Mouse (Mus musculus) A20 (cell line): ENCODE measurements at regions not wholly inside any gene's neighbourhood (a gene's known extent, or its start where the extent isn't known, plus 50 kb on each side); places are given as distances from the start of the nearest gene placed in this dataset.
"Not testable (repeated sequence)": the region's sequence is repeated elsewhere in the genome, so short reads cannot be mapped to it uniquely, and the experiment has no call there.

Experiments used
- DNase-seq: peaks from one replicate; pipeline ENCODE4 v3.0.0-alpha.2; 2011; ENCODE audit warnings: low read depth, low spot score

- no peak for DNase-seq
Measured at GRCm38 (mm10) chr16:50779030-50779784, 188.3 kb upstream of the Ccdc54 start.

- not testable (repeated sequence) for DNase-seq
Measured at GRCm38 (mm10) chr16:50774699-50775098, 183.7 kb upstream of the Ccdc54 start.

GRCm38 (mm10) chr16:50766055-50766770 is 175.3 kb upstream of the Ccdc54 start:
- DNase-seq: no peak

GRCm38 (mm10) chr16:50762096-50762495 is 171.1 kb upstream of the Ccdc54 start:
- no peak for DNase-seq

- peak; percentile 78 for DNase-seq
Measured at GRCm38 (mm10) chr16:50759979-50760378, 169.0 kb upstream of the Ccdc54 start.

GRCm38 (mm10) chr16:50756696-50757095 is 165.7 kb upstream of the Ccdc54 start:
- peak; percentile 71 for DNase-seq

GRCm38 (mm10) chr16:50753612-50754389 is 162.8 kb upstream of the Ccdc54 start:
- peak; percentile 60 for DNase-seq

- no peak for DNase-seq
Measured at GRCm38 (mm10) chr16:50753046-50753445, 162.1 kb upstream of the Ccdc54 start.

GRCm38 (mm10) chr16:50752277-50752600 is 161.3 kb upstream of the Ccdc54 start:
- no peak for DNase-seq

- DNase-seq: no peak
Measured at GRCm38 (mm10) chr16:50751495-50752276, 160.7 kb upstream of the Ccdc54 start.

GRCm38 (mm10) chr16:50747698-50748097 is 156.7 kb upstream of the Ccdc54 start:
- DNase-seq: no peak

- no peak for DNase-seq
Measured at GRCm38 (mm10) chr16:50745723-50746122, 154.8 kb upstream of the Ccdc54 start.

- DNase-seq: no peak
Measured at GRCm38 (mm10) chr16:50737396-50737843, 146.5 kb upstream of the Ccdc54 start.

GRCm38 (mm10) chr16:50736151-50737047 is 145.4 kb upstream of the Ccdc54 start:
- DNase-seq: peak; percentile 95

- no peak for DNase-seq
Measured at GRCm38 (mm10) chr16:50733359-50733758, 142.4 kb upstream of the Ccdc54 start.

GRCm38 (mm10) chr16:50732082-50733006 is 141.4 kb upstream of the Ccdc54 start:
- DNase-seq: peak; percentile 97

GRCm38 (mm10) chr16:50729341-50729740 is 138.4 kb upstream of the Ccdc54 start:
- DNase-seq: no peak

GRCm38 (mm10) chr16:50723144-50723543 is 132.2 kb upstream of the Ccdc54 start:
- no peak for DNase-seq

GRCm38 (mm10) chr16:50717306-50718017 is 126.5 kb upstream of the Ccdc54 start:
- peak; percentile 51 for DNase-seq
